Mouse (Mus musculus) neural tube, embryonic 11.5 days (tissue): Measurements from ENCODE around the gene Gal3st2c. TPM values are rescaled to one million over a fixed set of nuclear protein-coding genes. Genes with fewer than 3 reads are reported as not detected.
A peak's percentile ranks its signal among the peaks of the same experiment; 100 is the strongest.

Source experiments
- ATAC-seq: fragments of 200-750 bp; cut with Nextera tagmentation; 2 replicates; pipeline ENCODE4 v1.8.0; 2017; ENCODE audit warnings: moderate number of reproducible peaks, mild to moderate bottlenecking, moderate TSS enrichment, moderate library complexity; ENCODE audit not compliant: insufficient read depth, low FRiP score, low TSS enrichment
- DNase-seq: peaks from one replicate; pipeline ENCODE4 v3.0.0-alpha.2; 2015; ENCODE audit warnings: low spot score
- H3K27ac ChIP-seq: fragments of 300-500 bp; sonication (generic); 2 replicates; pipeline ENCODE4 v1.5.1; 2014; ENCODE audit warnings: low read depth, mild to moderate bottlenecking, low read length
- H3K27me3 ChIP-seq: fragments of 300-500 bp; sonication (generic); 2 replicates; pipeline ENCODE4 v1.6.1; 2014; ENCODE audit warnings: mild to moderate bottlenecking, low read length, mixed read lengths; ENCODE audit not compliant: control insufficient read depth, insufficient read depth
- H3K36me3 ChIP-seq: fragments of 300-500 bp; sonication (generic); 2 replicates; pipeline ENCODE4 v1.6.1; 2014; ENCODE audit warnings: mild to moderate bottlenecking, low read length, moderate library complexity, mixed read lengths; ENCODE audit not compliant: control insufficient read depth, insufficient read depth
- H3K4me1 ChIP-seq: fragments of 300-500 bp; sonication (generic); 2 replicates; pipeline ENCODE4 v1.6.1; 2014; ENCODE audit warnings: low read length, mixed read lengths; ENCODE audit not compliant: control insufficient read depth, insufficient read depth
- H3K4me2 ChIP-seq: fragments of 300-500 bp; sonication (generic); 2 replicates; pipeline ENCODE4 v1.6.1; 2014; ENCODE audit warnings: low read depth, mild to moderate bottlenecking, moderate library complexity
- H3K4me3 ChIP-seq: fragments of 300-500 bp; sonication (generic); 2 replicates; pipeline ENCODE4 v1.5.1; 2014; ENCODE audit warnings: low read depth, low read length
- H3K9ac ChIP-seq: fragments of 300-500 bp; sonication (generic); 2 replicates; pipeline ENCODE4 v1.6.1; 2014; ENCODE audit warnings: mild to moderate bottlenecking, low read length
- H3K9me3 ChIP-seq: fragments of 300-500 bp; sonication (generic); 2 replicates; pipeline ENCODE4 v1.6.1; 2016; ENCODE audit warnings: low read length; ENCODE audit not compliant: control insufficient read depth
- WGBS: fragments of 180-500 bp; shearing (Covaris S2); extraction: QIAGEN DNeasy Blood & Tissue Kit; methylation state at CpG from one replicate; pipeline ENCODE4 v1.1.7; 2014; 5-methylcytosine and 5-hydroxymethylcytosine counted together
- polyA plus RNA-seq: library from polyadenylated mRNA; unstranded; fragments of >200 nt; fragmentation: Nextera tagmentation; extraction: Ambion mirVana; gene quantifications from 2 replicates; pipeline ENCODE4 v1.2.1, GENCODE M21; 2014

The Gal3st2c gene
- polyA plus RNA-seq, 1 experiment from 2014 or later, result not detected

DNA sequence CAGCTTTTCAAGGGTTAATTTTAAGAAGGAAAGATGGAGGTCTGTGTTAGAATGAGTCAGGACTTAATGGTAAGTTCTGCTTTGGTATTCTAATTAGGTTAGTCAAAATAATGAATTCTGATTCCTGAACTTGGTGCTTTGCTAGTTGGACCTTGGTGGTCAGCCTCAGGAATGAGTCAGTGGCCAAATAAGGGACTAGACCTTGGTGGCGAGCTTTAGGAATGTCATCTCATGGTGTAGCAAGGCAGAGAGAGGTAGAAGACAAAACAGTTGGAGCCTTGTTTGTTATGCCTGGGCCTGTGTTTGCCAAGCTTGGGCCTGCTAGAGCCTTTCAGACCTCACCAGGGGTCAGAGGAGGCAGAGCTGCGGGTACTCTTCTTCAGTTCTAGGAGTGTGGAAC is 38.4 kb downstream of the Gal3st2c start:
- Histone ChIP-seq H3K4me2 (no peak overlapping the region), H3K4me3 (no peak overlapping the region), H3K9me3 (no peaks in the 10 kb centered on the region), H3K27ac (no peak overlapping the region), H3K27me3 (no peaks in the 10 kb centered on the region), H3K9ac (no peak overlapping the region), H3K36me3 (no peaks in the 10 kb centered on the region), H3K4me1 (no peaks in the 10 kb centered on the region)
- no peak for ATAC-seq
- 90% methylated on average over 2 of the region's 2 CpGs for WGBS
- no peak for DNase-seq

DNA sequence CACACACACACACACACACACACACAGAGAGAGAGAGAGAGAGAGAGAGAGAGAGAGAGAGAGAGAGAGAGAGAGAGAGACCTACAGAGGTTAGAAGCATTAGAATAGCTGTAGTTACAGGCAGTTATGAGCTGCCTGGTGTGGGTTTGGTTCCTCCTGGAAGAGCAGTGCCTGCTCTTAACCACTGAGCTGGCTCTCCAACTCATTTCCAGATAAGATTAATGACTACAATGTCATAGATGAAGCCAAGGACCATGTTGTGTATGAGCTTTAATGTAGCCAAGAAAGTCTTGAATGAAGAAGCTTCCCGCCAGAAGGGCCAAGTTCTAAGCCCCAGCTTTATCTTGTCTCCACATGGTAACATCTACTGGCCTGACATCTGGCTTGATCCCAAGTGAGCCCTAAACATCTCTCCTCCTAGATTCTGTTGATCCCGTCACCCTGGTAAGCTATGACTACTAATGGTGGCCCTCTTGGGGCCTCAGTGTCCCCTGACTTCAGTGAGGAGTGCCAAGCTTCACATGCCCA is 42.8 kb downstream of the Gal3st2c start:
- H3K4me1 ChIP-seq, result no peaks in the 10 kb centered on the region
- no peak overlapping the region for H3K27ac ChIP-seq
- H3K4me2 ChIP-seq, result no peak overlapping the region
- ATAC-seq (no peak), DNase-seq (no peak)
- no peaks in the 10 kb centered on the region for H3K36me3 ChIP-seq
- H3K9me3 ChIP-seq, result no peaks in the 10 kb centered on the region
- no peak overlapping the region for H3K9ac ChIP-seq
- H3K4me3 ChIP-seq, result no peak overlapping the region
- WGBS, result 87% methylated on average over 2 of the region's 2 CpGs
- H3K27me3 ChIP-seq, result no peaks in the 10 kb centered on the region

DNA sequence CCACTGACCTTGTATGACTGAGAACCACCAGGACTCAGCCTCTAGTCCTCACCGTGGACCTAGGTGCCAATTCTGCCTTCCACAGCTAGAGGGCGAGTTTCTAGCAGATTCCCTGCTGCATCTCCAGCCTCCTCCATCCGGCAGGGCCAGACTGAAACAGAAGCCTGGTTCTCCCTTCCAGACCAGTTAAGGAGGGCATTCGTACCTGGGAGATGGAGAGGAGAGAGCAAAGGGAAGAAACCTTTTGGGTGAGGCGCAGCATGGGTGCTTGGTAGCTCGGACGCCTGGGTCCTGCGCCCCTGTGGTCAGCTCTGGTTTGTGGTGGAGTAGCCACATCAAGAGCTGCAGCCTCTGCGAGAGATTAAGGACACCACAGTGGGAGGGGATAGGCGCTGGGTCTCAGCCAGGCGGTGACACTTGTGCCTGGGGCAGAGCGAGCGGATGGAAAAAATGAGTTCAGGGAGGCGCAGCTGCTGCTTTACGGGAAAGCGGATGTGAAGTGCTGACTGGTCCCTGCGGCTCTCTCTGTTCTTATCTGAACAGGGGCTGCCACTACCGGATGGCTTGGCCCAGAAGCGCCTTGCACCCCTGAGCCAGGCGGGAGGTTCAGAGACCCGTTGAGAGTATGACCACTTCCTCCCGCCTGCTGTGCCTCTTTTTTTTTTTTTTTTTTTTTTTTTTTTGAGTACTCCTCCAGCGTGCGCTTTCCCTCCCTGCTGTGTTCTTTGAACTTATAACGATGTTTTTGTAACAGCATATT is 44.9 kb downstream of the Gal3st2c start:
- ATAC-seq, result peak; percentile 93

DNA sequence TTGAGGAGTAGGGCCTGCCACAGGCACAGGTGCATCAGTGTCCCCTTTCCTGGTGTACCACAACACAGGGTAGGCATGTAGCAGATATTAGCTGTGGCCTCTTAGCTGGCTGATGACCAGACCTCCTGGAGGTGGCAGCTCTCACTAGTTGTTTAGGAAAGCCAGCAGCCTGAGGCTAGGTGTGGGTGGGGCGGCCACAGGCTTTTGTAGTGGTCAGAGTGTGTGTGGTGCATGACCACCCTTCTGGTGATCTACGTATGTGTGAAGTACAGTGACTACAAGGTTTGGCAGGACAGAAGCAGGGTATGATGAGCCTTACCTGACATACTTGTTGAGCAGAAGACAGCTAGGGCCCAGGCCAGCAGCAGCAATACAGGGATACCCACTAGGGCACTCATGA is 50.1 kb downstream of the Gal3st2c start:
- Histone ChIP-seq H3K36me3 (no peaks in the 10 kb centered on the region), H3K27ac (no peak overlapping the region), H3K9ac (no peak overlapping the region), H3K4me2 (no peak overlapping the region), H3K9me3 (no peaks in the 10 kb centered on the region), H3K4me1 (no peaks in the 10 kb centered on the region), H3K27me3 (no peaks in the 10 kb centered on the region), H3K4me3 (no peak overlapping the region)
- WGBS, result 86% methylated on average over 2 of the region's 2 CpGs
- ATAC-seq, result no peak
- DNase-seq, result no peak

More for the DNA sequence above, 44.9 kb downstream of the Gal3st2c start:
- under 1% methylated on average over 25 of the region's 25 CpGs for WGBS
- H3K27me3 ChIP-seq, result no peaks in the 10 kb centered on the region
- peak overlapping the region; percentile 49 for H3K4me2 ChIP-seq
- no peaks in the 10 kb centered on the region for H3K4me1 ChIP-seq
- H3K36me3 ChIP-seq, result no peaks in the 10 kb centered on the region
- no peak overlapping the region for H3K27ac ChIP-seq
- peak; percentile 81 for DNase-seq
- no peaks in the 10 kb centered on the region for H3K9me3 ChIP-seq
- H3K9ac ChIP-seq, result no peak overlapping the region
- H3K4me3 ChIP-seq, result peak overlapping the region; percentile 30

DNA sequence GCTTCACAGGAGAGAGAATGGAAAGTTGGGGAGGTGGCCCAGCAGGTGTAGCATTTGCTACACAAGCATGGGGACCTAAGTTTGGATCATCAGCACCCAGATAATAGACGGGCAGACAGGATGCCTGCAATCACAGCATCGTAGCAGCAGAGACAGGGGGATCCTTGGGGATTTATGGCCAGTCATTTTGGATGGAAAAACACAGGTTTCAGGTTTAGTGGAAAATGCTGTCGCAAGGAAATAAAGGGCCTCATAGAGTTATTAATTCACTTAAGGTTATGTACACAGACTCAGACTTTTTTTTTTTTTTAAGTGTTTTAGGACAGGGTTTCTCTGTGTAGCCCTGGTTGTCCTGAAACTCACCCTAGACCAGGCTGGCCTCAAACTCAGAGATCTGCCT is 55.2 kb downstream of the Gal3st2c start:
- DNase-seq, result no peak
- no peak overlapping the region for H3K4me2 ChIP-seq
- WGBS, result 63% methylated on average over 3 of the region's 3 CpGs

DNA sequence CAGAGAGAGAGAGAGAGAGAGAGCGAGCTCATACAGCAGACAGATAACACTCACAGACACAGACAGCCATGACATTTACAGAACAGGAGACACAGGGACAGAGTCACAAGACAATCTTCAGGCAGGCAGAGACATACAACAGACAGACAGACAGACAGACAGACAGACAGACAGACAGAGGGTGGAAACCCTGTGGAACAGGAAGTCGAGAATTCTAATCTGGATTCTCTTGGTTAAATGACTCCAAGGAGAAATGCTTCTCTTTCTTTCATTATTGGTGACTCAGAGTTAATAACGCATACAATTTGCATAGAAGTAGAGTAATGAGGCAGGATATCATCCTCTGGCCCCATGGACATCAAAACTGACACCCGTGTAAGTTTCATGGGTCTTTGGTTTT is 56.2 kb downstream of the Gal3st2c start:
- Histone ChIP-seq H3K9ac (no peak overlapping the region), H3K27me3 (no peaks in the 10 kb centered on the region), H3K9me3 (no peaks in the 10 kb centered on the region), H3K4me1 (no peaks in the 10 kb centered on the region), H3K27ac (no peak overlapping the region), H3K4me3 (no peak overlapping the region), H3K4me2 (no peak overlapping the region), H3K36me3 (no peaks in the 10 kb centered on the region)
- ATAC-seq (no peak), DNase-seq (no peak)
- WGBS, result 80% methylated on average over 4 of the region's 4 CpGs

More for the DNA sequence above, 55.2 kb downstream of the Gal3st2c start:
- no peaks in the 10 kb centered on the region for H3K36me3 ChIP-seq
- H3K4me3 ChIP-seq, result no peak overlapping the region
- no peak overlapping the region for H3K9ac ChIP-seq
- ATAC-seq, result no peak
- no peak overlapping the region for H3K27ac ChIP-seq
- H3K9me3 ChIP-seq, result no peaks in the 10 kb centered on the region
- H3K4me1 ChIP-seq, result no peaks in the 10 kb centered on the region
- H3K27me3 ChIP-seq, result no peaks in the 10 kb centered on the region

DNA sequence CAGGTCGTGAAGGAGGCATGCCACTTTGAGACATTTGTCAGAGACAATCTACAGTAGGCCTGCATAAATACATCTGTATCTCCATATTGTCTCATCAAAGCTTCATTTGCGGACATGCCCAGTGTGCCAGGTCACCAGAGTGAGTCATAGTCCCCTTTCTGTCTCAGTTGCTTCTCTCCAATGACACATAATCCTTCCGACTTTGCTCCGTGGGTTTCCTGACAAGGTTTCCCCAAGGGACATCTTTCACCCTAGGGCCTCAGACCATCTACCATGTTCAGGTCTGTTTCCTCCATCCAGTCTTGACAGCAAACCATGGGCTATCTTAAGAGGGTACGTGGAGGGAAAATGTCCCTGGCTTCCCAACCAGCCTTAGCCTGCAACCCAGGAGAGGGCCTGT is 60.8 kb downstream of the Gal3st2c start:
- 85% methylated on average over 5 of the region's 5 CpGs for WGBS
- no peaks in the 10 kb centered on the region for H3K4me1 ChIP-seq
- DNase-seq, result no peak

DNA sequence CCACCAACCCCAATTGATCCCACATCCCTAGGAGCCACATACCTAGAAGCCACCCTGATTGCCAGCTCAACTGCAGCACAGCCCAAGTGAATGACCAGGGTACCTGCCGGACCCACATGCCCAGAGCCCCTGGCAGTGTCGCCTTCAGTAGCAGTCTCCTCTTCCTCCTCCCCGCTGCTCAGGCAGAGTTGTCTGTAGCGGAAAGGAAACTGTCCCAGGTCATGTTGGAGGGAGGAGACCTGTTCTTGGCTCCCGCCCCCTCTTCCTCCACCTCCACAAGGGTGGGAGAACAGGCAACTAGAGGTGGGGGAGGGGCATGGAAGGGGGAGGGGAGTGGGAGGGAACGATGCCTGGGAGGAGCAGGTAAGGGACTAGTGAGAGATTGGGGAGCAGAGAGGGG is 62.1 kb downstream of the Gal3st2c start, which contains the start of gene Pdcd1:
TSS of gene Pdcd1 (minus strand) at position 181 of the 400 bp plus-strand sequence.
- Histone ChIP-seq H3K4me2 (no peak within 1 kb of the TSS), H3K4me3 (no peak within 1 kb of the TSS), H3K9me3 (no peaks in the 10 kb centered on the region), H3K4me1 (no peaks in the 10 kb centered on the region), H3K9ac (no peak within 1 kb of the TSS), H3K36me3 (no peaks in the 10 kb centered on the region), H3K27me3 (no peaks in the 10 kb centered on the region), H3K27ac (no peak within 1 kb of the TSS)
- 55% methylated on average over 5 of the region's 6 CpGs for WGBS
- no peak for DNase-seq
- no peak for ATAC-seq

More for the DNA sequence above, 60.8 kb downstream of the Gal3st2c start:
- Histone ChIP-seq H3K9ac (no peak overlapping the region), H3K27me3 (no peaks in the 10 kb centered on the region), H3K4me2 (no peak overlapping the region), H3K9me3 (no peaks in the 10 kb centered on the region), H3K27ac (no peak overlapping the region), H3K36me3 (no peaks in the 10 kb centered on the region), H3K4me3 (no peak overlapping the region)
- no peak for ATAC-seq
